ENCODE assay signal across 22 mouse cellular contexts in the genomic region with DNA sequence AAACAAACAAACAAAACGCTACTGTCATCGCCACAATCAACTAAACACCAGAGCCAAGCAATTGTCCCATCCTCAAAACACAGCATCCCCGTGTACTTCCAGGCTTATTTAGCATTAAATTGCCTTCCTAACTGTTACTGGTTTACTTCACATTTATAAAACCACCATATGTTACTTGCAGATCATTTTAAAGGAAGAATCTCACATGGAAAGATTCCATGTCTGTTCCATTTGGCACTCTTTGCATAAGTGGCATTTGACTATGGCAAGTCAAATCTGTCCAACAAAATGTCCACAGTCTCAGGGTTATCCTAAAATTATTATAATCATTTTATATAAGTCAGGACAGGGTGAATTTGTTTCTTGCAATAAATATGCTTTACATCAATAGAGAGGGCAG. TPM values are rescaled to one million over a fixed set of nuclear protein-coding genes. Genes with fewer than 3 reads are reported as not detected.
A peak's percentile ranks its signal among the peaks of the same experiment; 100 is the strongest.
DNase-seq lines count a peak whose midpoint lies in the region; ATAC-seq and TF ChIP-seq lines count a peak whose summit lies in the region.
"Had no signal": no experiment of that assay in that cellular context is flagged by ENCODE, and none has a peak within 500 bp of the region (broad histone marks: within the 10 kb centered on the region; RNA-seq: fewer than 3 reads in every experiment).

No protein-coding gene starts in this region.

- no peak overlapping the region for H3K9ac ChIP-seq in forebrain, postnatal 0 days
- H3K9ac ChIP-seq in neural tube, embryonic 15.5 days (replicated peaks) = no peak overlapping the region
- H3K9ac ChIP-seq: embryonic facial prominence, embryonic 12.5 days; forebrain, embryonic 12.5 days; forebrain, embryonic 15.5 days had no signal

- no peaks in the 10 kb centered on the region for H3K36me3 ChIP-seq in forebrain, postnatal 0 days (ENCODE audit: insufficient read depth)
- no peaks in the 10 kb centered on the region for H3K36me3 ChIP-seq in forebrain, embryonic 10.5 days (replicated peaks)
- H3K36me3 ChIP-seq in neural tube, embryonic 15.5 days = peaks cover 11% of the 10 kb centered on the region; the same call in 1 of the 2 replicates
- H3K36me3 ChIP-seq: embryonic facial prominence, embryonic 10.5 days; embryonic facial prominence, embryonic 12.5 days; forebrain, embryonic 12.5 days; forebrain, embryonic 15.5 days had no signal

- no peak for TF ChIP-seq POLR2A in brain, embryonic 14.5 days (IDR thresholded peaks at IDR 0.05; ENCODE audit: borderline replicate concordance, extremely low read depth, insufficient read depth, insufficient read length, poor library complexity, severe bottlenecking)

- H3K9me3 ChIP-seq in forebrain, postnatal 0 days (ENCODE audit: low read length) = no peaks in the 10 kb centered on the region
- no peaks in the 10 kb centered on the region for H3K9me3 ChIP-seq in forebrain, embryonic 10.5 days
- no peaks in the 10 kb centered on the region for H3K9me3 ChIP-seq in neural tube, embryonic 15.5 days (replicated peaks)
- H3K9me3 ChIP-seq: embryonic facial prominence, embryonic 10.5 days; embryonic facial prominence, embryonic 12.5 days; forebrain, embryonic 12.5 days; forebrain, embryonic 15.5 days had no signal

- peak; percentile 20; the same call in 1 of the 2 replicates for ATAC-seq in forebrain, postnatal 0 days
- no peak for ATAC-seq in neural tube, embryonic 15.5 days (ENCODE audit: low FRiP score)
- ATAC-seq: activated CD4-positive, CD25-positive, alpha-beta regulatory T cell, adult 4 months; Patski had no signal

- H3K27ac ChIP-seq in forebrain, postnatal 0 days (ENCODE audit: low read depth, low read length) = no peak overlapping the region
- H3K27ac ChIP-seq in forebrain, embryonic 10.5 days = no peak overlapping the region
- peak overlapping the region; percentile 36; the same call in 1 of the 2 replicates for H3K27ac ChIP-seq in layer of hippocampus, adult 2 months
- H3K27ac ChIP-seq in neural tube, embryonic 15.5 days (replicated peaks) = no peak overlapping the region
- H3K27ac ChIP-seq: embryonic facial prominence, embryonic 10.5 days; embryonic facial prominence, embryonic 12.5 days; forebrain, embryonic 12.5 days; forebrain, embryonic 15.5 days had no signal

- no peak overlapping the region for H3K4me2 ChIP-seq in forebrain, postnatal 0 days (ENCODE audit: low read depth)
- H3K4me2 ChIP-seq in neural tube, embryonic 15.5 days = no peak overlapping the region
- H3K4me2 ChIP-seq: embryonic facial prominence, embryonic 12.5 days; forebrain, embryonic 12.5 days; forebrain, embryonic 15.5 days had no signal

- WGBS in forebrain, postnatal 0 days = 64% methylated on average over 3 of the region's 3 CpGs
- WGBS in forebrain, embryonic 10.5 days = 86% methylated on average over 3 of the region's 3 CpGs
- 73% methylated on average over 3 of the region's 3 CpGs for whole genome bisulfite sequencing in neural tube, embryonic 15.5 days

- no peak overlapping the region for H3K4me3 ChIP-seq in forebrain, postnatal 0 days (ENCODE audit: low read depth, low read length)
- H3K4me3 ChIP-seq in forebrain, embryonic 10.5 days = no peak overlapping the region
- H3K4me3 ChIP-seq in layer of hippocampus, adult 2 months = no peak overlapping the region
- no peak overlapping the region for H3K4me3 ChIP-seq in neural tube, embryonic 15.5 days (replicated peaks)
- H3K4me3 ChIP-seq: embryonic facial prominence, embryonic 10.5 days; embryonic facial prominence, embryonic 12.5 days; forebrain, embryonic 12.5 days; forebrain, embryonic 15.5 days had no signal

- H3K27me3 ChIP-seq in forebrain, postnatal 0 days (ENCODE audit: insufficient read depth, low read length) = no peaks in the 10 kb centered on the region
- no peaks in the 10 kb centered on the region for H3K27me3 ChIP-seq in forebrain, embryonic 10.5 days (ENCODE audit: poor library complexity, severe bottlenecking)
- H3K27me3 ChIP-seq in neural tube, embryonic 15.5 days (replicated peaks) = no peaks in the 10 kb centered on the region
- H3K27me3 ChIP-seq: embryonic facial prominence, embryonic 12.5 days; forebrain, embryonic 12.5 days; forebrain, embryonic 15.5 days had no signal

- no peak for TF ChIP-seq CTCF in forebrain, postnatal 0 days (IDR thresholded peaks at IDR 0.05; ENCODE audit: low read depth)
- TF ChIP-seq CTCF in layer of hippocampus, adult 2 months (conservative IDR thresholded peaks at IDR 0.05) = no peak
- no peak for TF ChIP-seq CTCF in brain, embryonic 14.5 days (IDR thresholded peaks at IDR 0.05; ENCODE audit: borderline replicate concordance, extremely low read depth, insufficient read depth, insufficient read length)

- DNase-seq in forebrain, postnatal 0 days = no peak
- no peak for DNase-seq in forebrain, embryonic 10.5 days (ENCODE audit: extremely low spot score, low spot score)
- DNase-seq in layer of hippocampus, adult 2 months (ENCODE audit: low spot score in 2 of 2) = no peak
- no peak for DNase-seq in layer of hippocampus, postnatal 36 days
- DNase-seq in brain, embryonic 14.5 days (ENCODE audit: low read depth) = peak; percentile 43
- no peak for DNase-seq in left cerebral cortex, adult 18-20 months (ENCODE audit: low spot score in 2 of 2)
- DNase-seq: adrenal gland, adult 8-10 months; adrenal gland, postnatal 14 days; adrenal gland, postnatal 36 days; cerebellum, adult 11-12 months; cerebellum, adult 2 months; cerebellum, adult 9-10 months; cerebellum, postnatal 10 days; cerebellum, postnatal 25 days had no signal

- no peaks in the 10 kb centered on the region for H3K4me1 ChIP-seq in forebrain, postnatal 0 days (ENCODE audit: insufficient read depth)
- no peaks in the 10 kb centered on the region for H3K4me1 ChIP-seq in forebrain, embryonic 10.5 days
- no peaks in the 10 kb centered on the region for H3K4me1 ChIP-seq in neural tube, embryonic 15.5 days
- H3K4me1 ChIP-seq: embryonic facial prominence, embryonic 10.5 days; embryonic facial prominence, embryonic 12.5 days; forebrain, embryonic 12.5 days had no signal

RNA-seq across cellular contexts. Expression of a gene that starts 32.8 kb away (rescaled TPM):
- total RNA-seq in forebrain, postnatal 0 days (2014; rRNA removed) = 46.3 and 48.6 TPM in 2 replicates
- 38.3 and 57.8 TPM in 2 replicates for polyA plus RNA-seq in forebrain, postnatal 0 days (2015; fragmentation: Nextera tagmentation; extraction: Ambion mirVana)
- 13.2 and 16.3 TPM in 2 replicates for polyA plus RNA-seq in forebrain, embryonic 10.5 days (2016; fragmentation: Nextera tagmentation; extraction: Ambion mirVana)
- 10 to 100 TPM; 36.8 to 39.4 TPM for total RNA-seq in layer of hippocampus, adult 2 months (2021)
- total RNA-seq in layer of hippocampus, postnatal 36 days (2021) = 10 to 100 TPM; 33.8 to 38.5 TPM
- polyA plus RNA-seq in brain, embryonic 14.5 days (2012; rRNA removed) = 24.7 and 49.9 TPM in 2 replicates
- 83.9 and 97.2 TPM in 2 replicates for polyA plus RNA-seq in neural tube, embryonic 15.5 days (2015; fragmentation: Nextera tagmentation; extraction: Ambion mirVana)
- total RNA-seq in left cerebral cortex, adult 18-20 months (2021) = 10 to 100 TPM; 38.7 to 42.8 TPM
- total RNA-seq: MEL had no signal
